Mouse (Mus musculus): ENCODE results near the gene Osbp2.

DNA sequence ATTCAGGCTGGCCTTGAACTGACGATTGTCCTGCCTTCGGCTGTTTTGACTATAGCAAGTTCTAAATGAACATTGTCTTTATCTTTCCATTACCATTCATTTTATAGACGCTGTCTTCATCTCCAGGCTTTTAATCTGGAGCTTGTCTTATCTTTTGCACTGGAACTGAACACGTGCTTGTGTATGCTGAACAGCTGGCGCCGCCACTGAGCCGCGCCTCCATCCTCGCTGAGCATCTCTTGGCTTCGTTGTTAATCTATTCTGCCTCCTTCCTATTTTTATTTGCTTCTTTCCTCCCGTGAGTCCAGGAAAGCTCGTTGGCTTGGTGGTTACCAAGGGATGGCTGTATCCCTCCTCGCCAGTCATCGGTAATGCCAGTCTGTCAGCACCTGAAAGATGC is 153.5 kb downstream of the Osbp2 start:
- TF ChIP-seq TAL1 (conservative IDR thresholded peaks at IDR 0.05; ENCODE audit: low read depth, low read length) (no peak), CTCF (IDR thresholded peaks at IDR 0.05; ENCODE audit: low read depth, low read length) (no peak), GATA1 (IDR thresholded peaks at IDR 0.05; ENCODE audit: borderline replicate concordance, low read length) (no peak)
